Mouse (Mus musculus): ENCODE results near the gene Zfp57.

DNA sequence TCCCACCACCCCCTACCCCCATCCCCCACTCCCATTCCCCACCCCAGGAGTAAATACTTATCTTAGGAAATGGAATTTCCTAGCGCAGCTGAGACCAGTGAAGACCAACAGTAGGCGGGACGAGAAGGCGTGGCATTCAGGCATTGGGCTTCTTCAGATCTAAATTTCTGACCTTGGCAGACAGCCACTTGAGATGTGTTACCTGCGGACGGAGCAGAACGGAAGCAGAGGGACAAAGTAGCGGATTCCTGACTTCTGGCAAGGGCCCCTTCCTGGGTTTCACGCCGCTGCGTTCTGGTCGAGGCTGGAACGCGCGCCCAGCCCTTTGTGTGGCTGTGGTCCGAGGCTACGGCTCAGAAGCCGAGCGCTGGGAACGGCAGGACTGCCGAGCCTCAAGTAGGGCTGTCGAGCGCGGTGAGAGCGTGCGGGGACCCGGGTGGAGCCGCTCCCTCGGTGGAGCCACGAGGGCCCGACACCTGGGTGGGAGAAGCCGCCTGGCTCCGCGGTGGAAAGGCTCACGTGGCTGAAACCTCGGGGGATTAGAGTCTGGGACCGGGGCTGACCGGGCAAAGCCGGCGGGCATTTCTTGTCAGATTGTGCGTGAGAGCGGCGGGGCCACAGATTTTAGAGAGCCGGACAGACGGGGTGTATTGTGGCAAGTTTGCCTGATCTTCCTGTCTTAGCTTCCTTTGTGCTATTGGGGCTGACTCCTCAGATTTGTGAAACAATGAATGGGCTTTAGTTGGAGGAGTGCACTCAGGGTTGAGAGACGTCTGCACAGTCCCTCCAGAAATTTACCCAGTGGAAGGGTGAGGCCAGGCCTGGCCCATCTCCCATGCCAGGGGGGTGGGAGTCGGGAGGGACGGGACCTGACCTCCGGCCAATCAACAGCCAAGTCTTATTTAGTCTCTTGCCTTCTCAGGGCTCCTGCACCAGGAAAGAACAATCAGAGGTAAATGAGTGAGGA is 1.7 kb downstream of the Zfp57 start:
- TF ChIP-seq POLR2A (IDR thresholded peaks at IDR 0.05; ENCODE audit: borderline replicate concordance, extremely low read depth, insufficient read depth, insufficient read length, poor library complexity, severe bottlenecking) (peak; percentile 43; the same call in 1 of the 2 replicates), CTCF (IDR thresholded peaks at IDR 0.05; ENCODE audit: borderline replicate concordance, extremely low read depth, insufficient read depth, insufficient read length) (no peak)
